Mouse (Mus musculus): ENCODE measurements around the gene Tpst2. TPM values are rescaled to one million over a fixed set of nuclear protein-coding genes. Genes with fewer than 3 reads are reported as not detected.

Gene Tpst2
- polyA plus RNA-seq, 1 experiment from 2014 or later, result 60.0 TPM

DNA sequence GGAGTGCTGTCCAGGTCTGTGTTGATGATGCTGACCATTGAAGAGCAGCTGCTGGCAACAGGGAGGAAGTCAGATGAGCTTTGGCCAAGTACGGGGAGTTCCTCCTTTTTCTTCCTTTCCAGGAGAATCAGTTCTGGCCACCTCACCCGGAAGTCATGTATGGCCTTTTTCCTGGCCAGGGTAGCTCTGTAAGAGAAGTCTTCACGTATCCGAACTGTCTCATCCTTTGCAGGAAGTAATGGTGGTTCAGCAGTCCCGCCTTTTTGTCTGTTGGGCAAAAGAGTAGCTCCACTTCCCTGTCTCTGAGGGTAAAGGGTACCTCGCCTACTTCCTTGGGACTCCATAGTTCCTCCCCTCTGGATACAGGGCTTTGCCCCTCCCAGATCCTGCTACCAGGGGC, 79.0 kb downstream of the Tpst2 start:
- H3K4me2 ChIP-seq, result no peak overlapping the region
- no peak overlapping the region for H3K4me3 ChIP-seq (replicated peaks)
- H3K4me1 ChIP-seq, result no peaks in the 10 kb centered on the region
- no peak overlapping the region for H3K27ac ChIP-seq
- no peaks in the 10 kb centered on the region for H3K9me3 ChIP-seq (replicated peaks)
- no peak overlapping the region for H3K9ac ChIP-seq
- 84% methylated on average over 6 of the region's 6 CpGs for WGBS
- ATAC-seq (replicated peaks; ENCODE audit: low FRiP score), result no peak
- peaks cover 64% of the 10 kb centered on the region for H3K36me3 ChIP-seq
- H3K27me3 ChIP-seq, result no peaks in the 10 kb centered on the region

GRCm38 (mm10) chr5:112355910-112356309, 79.4 kb downstream of the Tpst2 start, which contains the start of gene Gm6583:
Gene Gm6583, minus strand, starts transcription at chr5:112356033.
- peak; percentile 22; the same call in 1 of the 2 replicates for ATAC-seq (replicated peaks; ENCODE audit: low FRiP score)
- Histone ChIP-seq H3K9me3 (replicated peaks) (no peaks in the 10 kb centered on the region), H3K36me3 (peaks cover 60% of the 10 kb centered on the region), H3K4me1 (no peaks in the 10 kb centered on the region), H3K27ac (no peak within 1 kb of the TSS), H3K4me2 (no peak within 1 kb of the TSS), H3K4me3 (replicated peaks) (no peak within 1 kb of the TSS), H3K27me3 (no peaks in the 10 kb centered on the region), H3K9ac (no peak within 1 kb of the TSS)
- WGBS, result 62% methylated on average over 13 of the region's 13 CpGs

GRCm38 (mm10) chr5:112356322-112356721, 79.8 kb downstream of the Tpst2 start:
- Histone ChIP-seq H3K36me3 (peaks cover 58% of the 10 kb centered on the region), H3K9ac (no peak overlapping the region), H3K27me3 (no peaks in the 10 kb centered on the region), H3K4me2 (no peak overlapping the region), H3K4me3 (replicated peaks) (no peak overlapping the region), H3K27ac (no peak overlapping the region), H3K9me3 (replicated peaks) (no peaks in the 10 kb centered on the region), H3K4me1 (no peaks in the 10 kb centered on the region)
- WGBS, result 85% methylated on average over 9 of the region's 9 CpGs
- ATAC-seq (replicated peaks; ENCODE audit: low FRiP score), result no peak

DNA sequence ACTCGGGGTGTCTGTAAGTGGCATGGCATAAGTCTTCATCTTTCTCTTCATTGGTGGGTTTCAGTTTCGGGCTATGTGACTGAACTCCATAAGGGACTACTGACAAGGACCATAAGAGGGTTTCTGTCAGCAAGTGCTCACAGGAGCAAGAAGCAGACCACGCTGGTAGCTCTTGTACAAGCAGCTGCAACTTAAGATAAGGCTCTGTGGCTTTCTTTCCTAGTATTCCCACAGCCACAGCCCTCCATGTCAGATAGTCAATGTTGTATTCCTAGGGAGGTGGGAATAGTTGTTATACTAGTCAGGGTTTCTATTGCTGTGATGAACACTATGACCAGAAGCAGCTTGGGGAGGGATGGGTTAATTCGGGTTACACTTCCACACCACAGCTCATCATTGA, 83.0 kb downstream of the Tpst2 start:
- Histone ChIP-seq H3K4me3 (replicated peaks) (no peak overlapping the region), H3K4me2 (no peak overlapping the region), H3K9me3 (replicated peaks) (no peaks in the 10 kb centered on the region), H3K36me3 (peaks cover 56% of the 10 kb centered on the region), H3K27ac (no peak overlapping the region), H3K4me1 (no peaks in the 10 kb centered on the region), H3K9ac (no peak overlapping the region), H3K27me3 (no peaks in the 10 kb centered on the region)
- 87% methylated on average over 4 of the region's 4 CpGs for WGBS
- ATAC-seq (replicated peaks; ENCODE audit: low FRiP score), result no peak

DNA sequence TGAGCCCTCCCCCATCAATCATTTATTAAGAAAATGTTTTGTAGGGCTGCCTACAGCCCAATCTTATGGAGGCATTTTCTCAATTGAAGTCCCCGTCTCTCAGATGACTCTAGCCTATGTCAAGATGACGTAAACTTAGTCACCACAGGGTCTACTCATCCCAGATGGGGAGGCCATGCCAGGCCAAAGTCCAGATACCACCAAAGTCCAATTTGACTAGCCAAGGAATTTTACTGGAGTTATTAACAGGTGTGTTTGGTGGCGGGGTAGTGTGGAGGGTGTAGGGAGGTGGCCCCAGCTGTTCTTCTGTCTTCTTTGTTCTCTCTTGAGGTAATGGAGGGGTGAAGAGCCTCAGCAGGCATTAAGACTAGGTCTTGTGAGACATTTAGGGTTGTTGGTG, 83.6 kb downstream of the Tpst2 start:
- no peaks in the 10 kb centered on the region for H3K9me3 ChIP-seq (replicated peaks)
- 88% methylated on average over 3 of the region's 3 CpGs for WGBS

DNA sequence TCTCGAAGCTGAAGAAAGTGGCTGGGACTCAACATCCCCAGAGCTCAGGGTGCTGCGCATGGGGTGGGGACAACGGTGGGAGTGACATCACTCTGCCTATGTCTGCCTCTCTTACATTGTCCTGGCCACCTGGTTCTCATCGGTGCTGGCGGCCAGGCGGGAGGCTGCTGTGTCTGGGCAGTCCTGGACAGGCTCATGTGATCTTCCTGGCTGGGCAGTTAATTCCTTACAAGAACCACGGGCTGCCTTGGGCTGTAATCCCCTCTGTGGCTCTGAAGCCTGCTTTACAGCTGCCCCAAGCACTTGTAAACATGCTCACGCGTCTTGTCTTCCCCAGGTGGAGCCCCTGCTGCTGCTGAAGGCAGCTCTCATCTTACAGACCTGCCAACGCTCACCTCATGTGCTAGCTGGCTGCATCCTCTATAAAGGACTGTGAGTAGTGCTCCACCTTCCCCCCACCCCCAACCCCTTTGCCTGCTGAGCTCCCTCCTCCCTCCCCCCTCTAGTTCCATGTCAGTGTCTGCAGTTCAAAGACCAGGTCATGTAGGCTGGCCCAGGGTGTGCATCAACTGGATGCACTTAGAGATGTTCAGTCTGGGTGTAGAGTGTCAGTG, 87.8 kb downstream of the Tpst2 start:
- Histone ChIP-seq H3K4me3 (replicated peaks) (no peak overlapping the region), H3K4me2 (no peak overlapping the region), H3K36me3 (peaks cover 69% of the 10 kb centered on the region), H3K27ac (no peak overlapping the region), H3K9me3 (replicated peaks) (no peaks in the 10 kb centered on the region), H3K9ac (no peak overlapping the region), H3K27me3 (no peaks in the 10 kb centered on the region), H3K4me1 (no peaks in the 10 kb centered on the region)
- 58% methylated on average over 10 of the region's 10 CpGs for WGBS
- ATAC-seq (replicated peaks; ENCODE audit: low FRiP score), result no peak

More for the DNA sequence above, 83.6 kb downstream of the Tpst2 start:
- H3K4me3 ChIP-seq (replicated peaks), result no peak overlapping the region
- H3K36me3 ChIP-seq, result peaks cover 56% of the 10 kb centered on the region
- ATAC-seq (replicated peaks; ENCODE audit: low FRiP score), result no peak
- H3K4me1 ChIP-seq, result no peaks in the 10 kb centered on the region
- H3K4me2 ChIP-seq, result no peak overlapping the region
- no peak overlapping the region for H3K27ac ChIP-seq
- H3K9ac ChIP-seq, result no peak overlapping the region
- H3K27me3 ChIP-seq, result no peaks in the 10 kb centered on the region

Other genes starting within 250 kb of the Tpst2 start
- 0.99 and 1.1 TPM in 2 replicates for gene Cryba4, start 24.2 kb upstream of the Tpst2 start, polyA plus RNA-seq (2015; fragmentation: Nextera tagmentation; extraction: Ambion mirVana)
- gene Crybb1, start 20.9 kb upstream of the Tpst2 start, polyA plus RNA-seq (2015; fragmentation: Nextera tagmentation; extraction: Ambion mirVana), result 2.1 and 2.4 TPM in 2 replicates
- 30.5 and 33.8 TPM in 2 replicates for gene Tfip11, start 49.7 kb downstream of the Tpst2 start, polyA plus RNA-seq (2015; fragmentation: Nextera tagmentation; extraction: Ambion mirVana)
- 38.5 and 44.8 TPM in 2 replicates for gene Srrd, start 66.3 kb downstream of the Tpst2 start, polyA plus RNA-seq (2015; fragmentation: Nextera tagmentation; extraction: Ambion mirVana)
- 33.4 and 39.1 TPM in 2 replicates for gene Hps4, start 66.4 kb downstream of the Tpst2 start, polyA plus RNA-seq (2015; fragmentation: Nextera tagmentation; extraction: Ambion mirVana)
- gene Gm6583, start 79.3 kb downstream of the Tpst2 start, polyA plus RNA-seq (2015; fragmentation: Nextera tagmentation; extraction: Ambion mirVana), result 0.19 and 0.26 TPM in 2 replicates
- 6.9 and 8.1 TPM in 2 replicates for gene Asphd2, start 118.2 kb downstream of the Tpst2 start, polyA plus RNA-seq (2015; fragmentation: Nextera tagmentation; extraction: Ambion mirVana)
- gene Gm6588, start 172.7 kb downstream of the Tpst2 start, polyA plus RNA-seq (2015; fragmentation: Nextera tagmentation; extraction: Ambion mirVana), result not detected in 2 replicates